Comparison of ENCODE assay signal across 8 mouse cellular contexts in the genomic region with DNA sequence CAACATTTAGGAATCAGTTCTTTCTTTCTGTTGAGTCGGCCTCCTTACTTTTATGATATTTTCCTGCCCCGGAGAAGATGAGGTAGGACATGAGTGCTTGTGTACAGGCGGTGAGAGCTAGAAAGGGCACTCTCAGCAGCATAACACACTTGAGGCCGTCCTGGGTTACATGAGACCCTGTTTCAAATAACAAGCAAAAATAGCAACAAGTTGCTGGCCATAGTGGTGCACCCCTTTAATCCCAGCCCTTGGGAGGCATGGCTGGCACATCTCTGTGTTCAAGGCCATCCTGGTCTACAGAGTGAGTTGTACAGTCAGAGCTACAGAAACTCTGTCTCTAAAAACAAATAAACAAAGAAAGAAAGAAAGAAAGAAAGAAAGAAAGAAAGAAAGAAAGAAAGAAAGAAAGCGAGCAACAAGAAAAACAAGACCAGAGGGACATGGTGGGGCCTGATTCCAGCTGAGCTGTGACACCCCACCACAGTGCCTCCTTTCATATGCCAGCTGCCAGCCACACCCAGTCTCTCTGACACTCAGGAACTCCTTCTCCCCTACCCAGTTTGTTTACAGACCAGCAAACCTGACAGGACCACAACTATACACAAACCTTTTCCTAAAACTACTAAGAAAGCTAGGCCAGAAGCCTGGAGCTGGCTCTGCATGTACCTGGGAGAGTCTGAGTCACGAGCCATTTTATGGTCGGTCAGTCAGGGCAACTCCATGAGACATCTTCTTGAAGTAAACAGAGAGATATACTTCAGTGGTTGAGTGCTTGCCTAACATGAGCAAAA. TPM values are rescaled to one million over a fixed set of nuclear protein-coding genes. Genes with fewer than 3 reads are reported as not detected.
DNase-seq lines count a peak whose midpoint lies in the region; ATAC-seq lines count a peak whose summit lies in the region.

No protein-coding gene starts in this region.

- peak overlapping the region; percentile 97 for H3K27ac ChIP-seq in heart, embryonic 13.5 days (replicated peaks)
- peak overlapping the region; percentile 96; the same call in 1 of the 2 replicates for H3K27ac ChIP-seq in forebrain, embryonic 12.5 days
- peak overlapping the region; percentile 97; the same call in 1 of the 2 replicates for H3K27ac ChIP-seq in liver, embryonic 11.5 days (ENCODE audit: low read depth, low read length)

- H3K27me3 ChIP-seq in heart, embryonic 13.5 days (replicated peaks), result no peaks in the 10 kb centered on the region
- H3K27me3 ChIP-seq in forebrain, embryonic 12.5 days, result peaks cover 5% of the 10 kb centered on the region; the same call in 1 of the 2 replicates
- H3K27me3 ChIP-seq in liver, embryonic 11.5 days (replicated peaks; ENCODE audit: control insufficient read depth, insufficient read depth, low read length), result no peaks in the 10 kb centered on the region

- H3K9me3 ChIP-seq in heart, embryonic 13.5 days, result no peaks in the 10 kb centered on the region
- H3K9me3 ChIP-seq in forebrain, embryonic 12.5 days, result no peaks in the 10 kb centered on the region
- H3K9me3 ChIP-seq in liver, embryonic 11.5 days (ENCODE audit: control insufficient read depth, low read length), result no peaks in the 10 kb centered on the region

- H3K4me1 ChIP-seq in heart, embryonic 13.5 days, result peaks cover 25% of the 10 kb centered on the region
- H3K4me1 ChIP-seq in forebrain, embryonic 12.5 days, result peaks cover 21% of the 10 kb centered on the region
- H3K4me1 ChIP-seq in liver, embryonic 11.5 days (replicated peaks; ENCODE audit: control insufficient read depth, insufficient read depth, low read length), result peaks cover 20% of the 10 kb centered on the region

- peak overlapping the region; percentile 70 for H3K4me3 ChIP-seq in heart, embryonic 13.5 days
- peak overlapping the region; percentile 59; the same call in 1 of the 2 replicates for H3K4me3 ChIP-seq in forebrain, embryonic 12.5 days (replicated peaks)
- no peak overlapping the region for H3K4me3 ChIP-seq in liver, embryonic 11.5 days (ENCODE audit: low read depth, low read length)

- H3K9ac ChIP-seq in heart, embryonic 13.5 days, result peak overlapping the region; percentile 89
- H3K9ac ChIP-seq in forebrain, embryonic 12.5 days, result no peak overlapping the region
- H3K9ac ChIP-seq in liver, embryonic 11.5 days (ENCODE audit: low read depth, low read length), result peak overlapping the region; percentile 17; the same call in 1 of the 2 replicates

- WGBS in heart, embryonic 13.5 days, result 70% methylated on average over 7 of the region's 7 CpGs
- 79% methylated on average over 7 of the region's 7 CpGs for WGBS in forebrain, embryonic 12.5 days
- 71% methylated on average over 7 of the region's 7 CpGs for WGBS in liver, embryonic 11.5 days

- intact Hi-C loops in heart, postnatal 36 days (cut with DNase I), result no loop called here

- H3K36me3 ChIP-seq in heart, embryonic 13.5 days, result peaks cover 30% of the 10 kb centered on the region
- peaks cover 19% of the 10 kb centered on the region for H3K36me3 ChIP-seq in forebrain, embryonic 12.5 days (replicated peaks)
- no peaks in the 10 kb centered on the region for H3K36me3 ChIP-seq in liver, embryonic 11.5 days (ENCODE audit: control insufficient read depth, insufficient read depth, low read length)

- no peak for DNase-seq in heart, postnatal 36 days
- no peak for DNase-seq in liver, embryonic 11.5 days (ENCODE audit: low spot score)
- DNase-seq in skeletal muscle tissue, adult 2 months (ENCODE audit: low read depth, low spot score), result peak; percentile 62
- DNase-seq in retina, embryonic 14.5 days (ENCODE audit: low spot score), result no peak
- DNase-seq in right cerebral cortex, adult 18-20 months, result no peak
- no peak for DNase-seq in frontal cortex, postnatal 14 days (ENCODE audit: low spot score in 2 of 2)

- H3K4me2 ChIP-seq in heart, embryonic 13.5 days, result peak overlapping the region; percentile 89
- H3K4me2 ChIP-seq in forebrain, embryonic 12.5 days, result peak overlapping the region; percentile 72
- H3K4me2 ChIP-seq in liver, embryonic 11.5 days, result peak overlapping the region; percentile 94

- no peak for ATAC-seq in heart, embryonic 13.5 days (ENCODE audit: extremely low read depth, insufficient number of reproducible peaks, low FRiP score, low TSS enrichment)
- ATAC-seq in forebrain, embryonic 12.5 days (ENCODE audit: low FRiP score), result no peak
- no peak for ATAC-seq in liver, embryonic 11.5 days (replicated peaks; ENCODE audit: low FRiP score)

RNA-seq across cellular contexts. Expression of gene Sfxn3, which starts 9.8 kb away (rescaled TPM):
- 17.6 and 19.6 TPM in 2 replicates for polyA plus RNA-seq in heart, embryonic 13.5 days (2015; fragmentation: Nextera tagmentation; extraction: Ambion mirVana)
- total RNA-seq in heart, postnatal 36 days (2021), result 10 to 100 TPM; 11.6 to 14.2 TPM
- 30.3 and 30.4 TPM in 2 replicates for polyA plus RNA-seq in forebrain, embryonic 12.5 days (2016; fragmentation: Nextera tagmentation; extraction: Ambion mirVana)
- 6.3 and 6.8 TPM in 2 replicates for polyA plus RNA-seq in liver, embryonic 11.5 days (2014; fragmentation: Nextera tagmentation; extraction: Ambion mirVana)

RNA-seq across cellular contexts. Expression of gene Pdzd7, which starts 11.6 kb away (rescaled TPM):
- 0.15 TPM in 1 of 2 replicates, not detected in the other for polyA plus RNA-seq in heart, embryonic 13.5 days (2015; fragmentation: Nextera tagmentation; extraction: Ambion mirVana)
- total RNA-seq in heart, postnatal 36 days (2021), result under 1 TPM; 0.11 to 0.19 TPM
- 0.45 and 0.50 TPM in 2 replicates for polyA plus RNA-seq in forebrain, embryonic 12.5 days (2016; fragmentation: Nextera tagmentation; extraction: Ambion mirVana)
- polyA plus RNA-seq in liver, embryonic 11.5 days (2014; fragmentation: Nextera tagmentation; extraction: Ambion mirVana), result 0.09 TPM in 1 of 2 replicates, not detected in the other

RNA-seq across cellular contexts. Expression of gene Kazald1, which starts 17.9 kb away (rescaled TPM):
- 5.8 and 6.5 TPM in 2 replicates for polyA plus RNA-seq in heart, embryonic 13.5 days (2015; fragmentation: Nextera tagmentation; extraction: Ambion mirVana)
- 1 to 10 TPM; 4.6 to 4.8 TPM for total RNA-seq in heart, postnatal 36 days (2021)
- polyA plus RNA-seq in forebrain, embryonic 12.5 days (2016; fragmentation: Nextera tagmentation; extraction: Ambion mirVana), result 0.86 and 0.95 TPM in 2 replicates
- 0.91 and 1.6 TPM in 2 replicates for polyA plus RNA-seq in liver, embryonic 11.5 days (2014; fragmentation: Nextera tagmentation; extraction: Ambion mirVana)

RNA-seq across cellular contexts. Expression of gene Lzts2, which starts 42.9 kb away (rescaled TPM):
- 39.3 and 39.9 TPM in 2 replicates for polyA plus RNA-seq in heart, embryonic 13.5 days (2015; fragmentation: Nextera tagmentation; extraction: Ambion mirVana)
- total RNA-seq in heart, postnatal 36 days (2021), result 10 to 100 TPM; 61.0 to 69.7 TPM
- 48.7 and 51.4 TPM in 2 replicates for polyA plus RNA-seq in forebrain, embryonic 12.5 days (2016; fragmentation: Nextera tagmentation; extraction: Ambion mirVana)
- polyA plus RNA-seq in liver, embryonic 11.5 days (2014; fragmentation: Nextera tagmentation; extraction: Ambion mirVana), result 28.6 and 31.4 TPM in 2 replicates

RNA-seq across cellular contexts. Expression of gene Mrpl43, which starts 50.9 kb away (rescaled TPM):
- 55.9 and 62.2 TPM in 2 replicates for polyA plus RNA-seq in heart, embryonic 13.5 days (2015; fragmentation: Nextera tagmentation; extraction: Ambion mirVana)
- 10 to 100 TPM; 48.6 to 52.3 TPM for total RNA-seq in heart, postnatal 36 days (2021)
- polyA plus RNA-seq in forebrain, embryonic 12.5 days (2016; fragmentation: Nextera tagmentation; extraction: Ambion mirVana), result 71.0 and 75.8 TPM in 2 replicates
- 62.2 and 65.3 TPM in 2 replicates for polyA plus RNA-seq in liver, embryonic 11.5 days (2014; fragmentation: Nextera tagmentation; extraction: Ambion mirVana)
